Mouse (Mus musculus): ENCODE data around the gene Xab2.

GRCm38 (mm10) chr8:3609046-3609815 lies 11.9 kb downstream of the Xab2 start:
- TF ChIP-seq POLR2A (IDR thresholded peaks at IDR 0.05; ENCODE audit: control insufficient read depth, extremely low read depth, insufficient read depth, low read length, poor library complexity): no peak
- no peak for TF ChIP-seq CTCF (IDR thresholded peaks at IDR 0.05; ENCODE audit: borderline replicate concordance, control insufficient read depth, extremely low read depth, insufficient read depth, low read length, poor library complexity)

All from thymus, adult 2 months (tissue).